Mouse (Mus musculus) kidney, adult 2 months (tissue): ENCODE measurements at regions not wholly inside any gene's neighbourhood (a gene's known extent, or its start where the extent isn't known, plus 50 kb on each side); places are given as distances from the start of the nearest gene placed in this dataset.

Source experiments
- CTCF ChIP-seq: fragments of 200-500 bp; conservative IDR thresholded peaks from 2 replicates; pipeline ENCODE4 v1.5.1; 2011; ENCODE audit warnings: low read depth, mild to moderate bottlenecking, control low read depth, low read length, moderate library complexity, mixed read lengths; ENCODE audit not compliant: insufficient read depth, insufficient read length
- POLR2A ChIP-seq: fragments of 200-500 bp; IDR thresholded peaks from one replicate; pipeline ENCODE4 v1.6.1; 2011; ENCODE audit warnings: low read depth, low read length, control low read depth

- TF ChIP-seq CTCF: no peak
- TF ChIP-seq POLR2A: no peak
Measured at GRCm38 (mm10) chr13:97832448-97832847, 72.0 kb upstream of the Gm10260 start.
